Mouse (Mus musculus): ENCODE data around the gene Tbc1d8. TPM values are rescaled to one million over a fixed set of nuclear protein-coding genes. Genes with fewer than 3 reads are reported as not detected.

Tbc1d8 gene
- polyA plus RNA-seq, 2 experiments = 2.5 to 3.1 TPM

- 36% methylated on average over 11 of the region's 11 CpGs for WGBS (ENCODE audit: insufficient replicate concordance)
- H3K27me3 ChIP-seq (ENCODE audit: control insufficient read depth, insufficient read depth, low read length) = no peaks in the 10 kb centered on the region
- H3K27ac ChIP-seq = no peak overlapping the region
- TF ChIP-seq CTCF (IDR thresholded peaks at IDR 0.05; ENCODE audit: low read depth) (no peak), EP300 (IDR thresholded peaks at IDR 0.05; ENCODE audit: low read depth) (peak; percentile 74)
- peak overlapping the region; percentile 2; the same call in 1 of the 2 replicates for H3K4me2 ChIP-seq (ENCODE audit: low read depth)
- H3K4me1 ChIP-seq (replicated peaks; ENCODE audit: control insufficient read depth in 2 of 2, insufficient read depth in 2 of 2, low read length in 1 of 2) = peaks cover 26 to 35% of the 10 kb centered on the region in 2 experiments
- no peak; the same call in 1 of the 2 replicates for ATAC-seq (ENCODE audit: insufficient read depth)
- no peaks in the 10 kb centered on the region for H3K9me3 ChIP-seq (ENCODE audit: control insufficient read depth, low read length)
- no peak for DNase-seq (ENCODE audit: low read depth in 3 of 3, low spot score in 3 of 3)
- no peak overlapping the region for H3K4me3 ChIP-seq (ENCODE audit: insufficient read depth in 1 of 2, low read depth in 2 of 2, low read length in 2 of 2)
- 0 out of 2 replicates have a peak overlapping the region, but pooled peaks have one; percentile 16 for H3K9ac ChIP-seq (replicated peaks)
- no peaks in the 10 kb centered on the region for H3K36me3 ChIP-seq (replicated peaks; ENCODE audit: control insufficient read depth, insufficient read depth, low read depth)
These were observed 89.2 kb downstream of the Tbc1d8 start for GRCm38 (mm10) chr1:39389338-39389737.

DNA sequence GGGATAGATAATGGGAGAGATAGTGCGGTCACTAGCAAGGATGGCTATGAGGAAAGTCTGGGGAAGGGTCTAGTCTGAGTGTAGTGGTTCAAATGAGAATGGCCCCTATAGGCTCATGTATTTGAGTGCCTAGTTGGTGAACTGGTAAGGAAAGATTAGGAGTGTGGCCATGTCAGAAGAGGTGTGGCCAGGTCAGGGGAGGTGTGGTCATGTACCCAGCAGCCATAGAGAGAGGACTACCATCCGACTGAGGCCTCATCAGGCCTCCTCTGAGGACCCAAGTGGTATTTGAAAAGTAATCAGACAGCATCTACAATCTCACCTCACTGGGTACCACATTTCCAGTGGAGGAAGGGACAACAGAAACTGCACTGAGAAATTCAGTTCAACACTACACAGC, 90.4 kb downstream of the Tbc1d8 start:
- 50% methylated on average over 2 of the region's 2 CpGs for WGBS (ENCODE audit: insufficient replicate concordance)
- no peak overlapping the region for H3K27ac ChIP-seq
- no peak for DNase-seq (ENCODE audit: low read depth in 3 of 3, low spot score in 3 of 3)

GRCm38 (mm10) chr1:39387497-39387896, 91.1 kb downstream of the Tbc1d8 start:
- no peak overlapping the region for H3K4me3 ChIP-seq (ENCODE audit: insufficient read depth in 1 of 2, low read depth in 2 of 2, low read length in 2 of 2)
- H3K9ac ChIP-seq (replicated peaks) = no peak overlapping the region
- DNase-seq (ENCODE audit: low read depth in 3 of 3, low spot score in 3 of 3) (no peak), ATAC-seq (ENCODE audit: insufficient read depth) (no peak)
- H3K4me2 ChIP-seq (ENCODE audit: low read depth) = no peak overlapping the region
- WGBS (ENCODE audit: insufficient replicate concordance) = 82% methylated on average over 4 of the region's 4 CpGs
- H3K27ac ChIP-seq = no peak overlapping the region
- no peaks in the 10 kb centered on the region for H3K36me3 ChIP-seq (replicated peaks; ENCODE audit: control insufficient read depth, insufficient read depth, low read depth)
- no peaks in the 10 kb centered on the region for H3K27me3 ChIP-seq (ENCODE audit: control insufficient read depth, insufficient read depth, low read length)
- peaks cover 19 to 20% of the 10 kb centered on the region in 2 experiments for H3K4me1 ChIP-seq (replicated peaks; ENCODE audit: control insufficient read depth in 2 of 2, insufficient read depth in 2 of 2, low read length in 1 of 2)
- TF ChIP-seq EP300 (IDR thresholded peaks at IDR 0.05; ENCODE audit: low read depth) = no peak
- no peak for TF ChIP-seq CTCF (IDR thresholded peaks at IDR 0.05; ENCODE audit: low read depth)
- H3K9me3 ChIP-seq (ENCODE audit: control insufficient read depth, low read length) = no peaks in the 10 kb centered on the region

More for the DNA sequence above, 90.4 kb downstream of the Tbc1d8 start:
- Histone ChIP-seq H3K4me1 (replicated peaks; ENCODE audit: control insufficient read depth in 2 of 2, insufficient read depth in 2 of 2, low read length in 1 of 2) (peaks cover 25 to 26% of the 10 kb centered on the region in 2 experiments), H3K9me3 (ENCODE audit: control insufficient read depth, low read length) (no peaks in the 10 kb centered on the region), H3K36me3 (replicated peaks; ENCODE audit: control insufficient read depth, insufficient read depth, low read depth) (no peaks in the 10 kb centered on the region), H3K4me2 (ENCODE audit: low read depth) (no peak overlapping the region), H3K4me3 (ENCODE audit: insufficient read depth in 1 of 2, low read depth in 2 of 2, low read length in 2 of 2) (no peak overlapping the region), H3K27me3 (ENCODE audit: control insufficient read depth, insufficient read depth, low read length) (no peaks in the 10 kb centered on the region), H3K9ac (replicated peaks) (no peak overlapping the region; the same call in 1 of the 2 replicates)
- peak; percentile 79 for ATAC-seq (ENCODE audit: insufficient read depth)
- TF ChIP-seq EP300 (IDR thresholded peaks at IDR 0.05; ENCODE audit: low read depth) (0 out of 2 replicates have a peak, but pooled peaks have one; percentile 13), CTCF (IDR thresholded peaks at IDR 0.05; ENCODE audit: low read depth) (no peak)

GRCm38 (mm10) chr1:39386456-39386855, 92.1 kb downstream of the Tbc1d8 start:
- ATAC-seq (ENCODE audit: insufficient read depth) (no peak), DNase-seq (ENCODE audit: low read depth in 3 of 3, low spot score in 3 of 3) (no peak)
- H3K4me2 ChIP-seq (ENCODE audit: low read depth) = no peak overlapping the region
- H3K4me1 ChIP-seq (replicated peaks; ENCODE audit: control insufficient read depth in 2 of 2, insufficient read depth in 2 of 2, low read length in 1 of 2) = peaks cover 18 to 19% of the 10 kb centered on the region in 2 experiments
- no peak for TF ChIP-seq CTCF (IDR thresholded peaks at IDR 0.05; ENCODE audit: low read depth)
- no peak for TF ChIP-seq EP300 (IDR thresholded peaks at IDR 0.05; ENCODE audit: low read depth)
- WGBS (ENCODE audit: insufficient replicate concordance) = 73% methylated on average over 3 of the region's 3 CpGs
- no peak overlapping the region for H3K9ac ChIP-seq (replicated peaks)
- H3K9me3 ChIP-seq (ENCODE audit: control insufficient read depth, low read length) = no peaks in the 10 kb centered on the region
- H3K36me3 ChIP-seq (replicated peaks; ENCODE audit: control insufficient read depth, insufficient read depth, low read depth) = no peaks in the 10 kb centered on the region
- H3K27ac ChIP-seq = no peak overlapping the region
- no peaks in the 10 kb centered on the region for H3K27me3 ChIP-seq (ENCODE audit: control insufficient read depth, insufficient read depth, low read length)
- H3K4me3 ChIP-seq (ENCODE audit: insufficient read depth in 1 of 2, low read depth in 2 of 2, low read length in 2 of 2) = no peak overlapping the region

- no peak overlapping the region for H3K4me3 ChIP-seq (ENCODE audit: insufficient read depth in 1 of 2, low read depth in 2 of 2, low read length in 2 of 2)
- H3K4me1 ChIP-seq (replicated peaks; ENCODE audit: control insufficient read depth in 2 of 2, insufficient read depth in 2 of 2, low read length in 1 of 2) = peaks cover 18 to 19% of the 10 kb centered on the region in 2 experiments
- no peaks in the 10 kb centered on the region for H3K9me3 ChIP-seq (ENCODE audit: control insufficient read depth, low read length)
- no peak overlapping the region for H3K27ac ChIP-seq
- TF ChIP-seq EP300 (IDR thresholded peaks at IDR 0.05; ENCODE audit: low read depth) (no peak), CTCF (IDR thresholded peaks at IDR 0.05; ENCODE audit: low read depth) (no peak)
- H3K9ac ChIP-seq (replicated peaks) = no peak overlapping the region
- no peak for DNase-seq (ENCODE audit: low read depth in 3 of 3, low spot score in 3 of 3)
- no peak for ATAC-seq (ENCODE audit: insufficient read depth)
- H3K4me2 ChIP-seq (ENCODE audit: low read depth) = no peak overlapping the region
- 48% methylated on average over 9 of the region's 9 CpGs for WGBS (ENCODE audit: insufficient replicate concordance)
- no peaks in the 10 kb centered on the region for H3K27me3 ChIP-seq (ENCODE audit: control insufficient read depth, insufficient read depth, low read length)
- H3K36me3 ChIP-seq (replicated peaks; ENCODE audit: control insufficient read depth, insufficient read depth, low read depth) = no peaks in the 10 kb centered on the region
These were observed 93.6 kb downstream of the Tbc1d8 start for GRCm38 (mm10) chr1:39384914-39385313.
